Mouse (Mus musculus): ENCODE results near the gene G0s2.
"Not testable (repeated sequence)": the region's sequence is repeated elsewhere in the genome, so short reads cannot be mapped to it uniquely, and the experiment has no call there.

The G0s2 gene

DNA sequence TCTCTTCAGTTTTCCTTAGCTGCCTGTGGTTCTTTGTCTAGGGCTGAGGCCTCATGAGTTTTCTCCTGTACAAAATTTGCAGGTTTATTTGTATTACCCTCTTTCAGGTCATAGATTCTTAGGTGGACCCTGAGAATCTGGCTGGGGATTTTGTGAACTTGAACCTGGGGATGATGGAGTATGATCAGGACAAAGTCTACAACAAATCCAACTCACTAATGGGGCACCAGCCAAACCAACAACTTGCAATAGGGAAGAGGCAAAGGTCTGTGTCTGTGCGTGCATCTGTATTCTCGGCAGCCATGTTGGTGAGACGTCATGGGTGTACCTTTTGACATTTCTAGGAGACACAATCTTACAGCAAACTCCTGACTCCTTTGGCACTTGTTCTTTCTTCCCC, 16.1 kb upstream of the G0s2 start:
- DNase-seq (ENCODE audit: low read depth, low spot score) = no peak

DNA sequence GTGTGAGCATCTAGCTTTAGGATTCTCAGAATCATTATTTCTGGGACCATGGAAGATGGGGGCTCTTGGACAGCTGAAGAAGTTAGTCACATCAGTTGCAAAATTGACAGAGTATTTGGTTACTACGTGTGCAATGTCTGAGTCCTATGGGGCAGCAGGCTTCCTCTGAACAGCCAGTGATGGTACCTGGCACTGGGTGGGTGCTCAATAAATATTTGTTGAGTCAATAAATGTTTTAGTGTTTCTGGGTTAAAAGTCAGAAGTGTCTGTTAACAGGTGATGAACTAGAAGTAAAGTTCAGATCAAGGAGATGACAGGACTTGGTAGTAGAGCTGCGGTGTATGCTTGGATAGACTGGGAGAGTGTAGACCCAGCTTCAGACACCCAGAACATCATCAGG, 14.6 kb upstream of the G0s2 start:
- DNase-seq (ENCODE audit: low read depth, low spot score) = no peak

DNA sequence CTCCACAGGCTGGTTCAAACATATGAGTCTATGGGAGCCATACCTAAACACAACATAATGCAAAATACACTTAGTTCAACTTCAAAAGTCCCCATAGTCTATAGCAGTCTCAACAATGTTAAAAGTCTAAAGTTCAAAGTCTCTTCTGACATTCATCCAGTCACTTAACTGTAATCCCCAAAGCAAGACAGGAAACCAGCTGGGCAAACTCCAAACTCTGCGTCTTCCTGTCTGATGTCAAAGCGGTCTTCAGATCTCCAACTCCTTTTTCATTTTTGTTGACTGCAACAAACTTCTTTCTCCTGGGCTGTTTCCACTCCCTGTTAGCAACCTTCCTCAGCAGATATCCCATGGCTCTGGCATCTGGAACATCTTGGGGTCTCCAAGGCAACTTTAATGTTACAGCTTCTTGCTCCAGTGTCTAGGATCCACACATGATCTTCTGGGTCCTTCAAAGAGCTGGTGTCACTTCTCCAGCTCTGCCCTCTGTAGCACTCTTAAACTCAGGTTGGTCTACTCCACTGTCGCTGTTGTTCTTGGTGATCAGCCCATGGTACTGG, 12.8 kb upstream of the G0s2 start:
- DNase-seq (ENCODE audit: low read depth, low spot score) = not testable (repeated sequence)

DNA sequence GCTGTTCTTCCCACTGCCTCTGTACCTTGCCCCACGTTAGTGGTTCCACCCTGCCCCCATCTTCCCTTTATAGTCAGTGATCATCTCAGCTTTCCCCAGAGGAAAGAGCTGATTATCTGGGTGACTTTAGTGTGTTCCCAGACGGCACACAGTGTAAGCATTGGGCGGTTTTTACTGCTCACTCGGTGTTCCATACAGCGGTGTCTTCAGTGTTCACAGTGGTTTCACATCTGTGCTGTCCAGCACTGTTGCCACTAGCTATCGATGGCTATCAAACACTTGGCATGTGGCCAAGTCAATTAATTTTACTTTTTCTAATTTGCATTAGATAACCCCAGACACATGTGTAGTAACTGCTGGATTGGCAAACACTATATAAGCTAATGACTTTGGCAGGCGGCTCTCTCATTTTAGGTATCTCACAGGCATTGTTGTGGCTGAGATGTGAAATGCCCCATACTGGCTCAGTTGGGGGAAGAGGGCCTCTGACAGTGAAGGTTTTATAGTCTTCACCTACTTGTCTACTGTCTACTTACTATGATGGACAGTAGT, 11.3 kb upstream of the G0s2 start:
- DNase-seq (ENCODE audit: low read depth, low spot score) = no peak

DNA sequence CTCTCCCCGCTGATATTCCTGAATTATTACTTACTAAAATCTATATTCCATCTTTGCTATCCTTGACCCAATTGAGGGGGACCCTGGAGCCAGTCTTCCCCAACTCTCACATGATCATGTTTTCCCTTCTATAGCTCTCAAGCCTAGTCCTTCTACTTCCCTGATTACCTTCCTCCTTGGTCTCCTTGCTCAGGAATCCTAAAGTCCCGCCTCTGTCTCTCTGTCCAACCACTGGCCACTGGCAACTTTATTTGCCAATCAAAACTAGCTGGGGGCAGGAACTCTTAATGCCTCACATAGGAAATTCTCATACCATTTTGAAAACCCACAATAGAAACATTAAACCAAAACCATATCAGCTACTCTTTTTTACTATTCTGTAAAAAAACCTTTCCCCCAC, 8.3 kb upstream of the G0s2 start:
- DNase-seq (ENCODE audit: low read depth, low spot score) = no peak

DNA sequence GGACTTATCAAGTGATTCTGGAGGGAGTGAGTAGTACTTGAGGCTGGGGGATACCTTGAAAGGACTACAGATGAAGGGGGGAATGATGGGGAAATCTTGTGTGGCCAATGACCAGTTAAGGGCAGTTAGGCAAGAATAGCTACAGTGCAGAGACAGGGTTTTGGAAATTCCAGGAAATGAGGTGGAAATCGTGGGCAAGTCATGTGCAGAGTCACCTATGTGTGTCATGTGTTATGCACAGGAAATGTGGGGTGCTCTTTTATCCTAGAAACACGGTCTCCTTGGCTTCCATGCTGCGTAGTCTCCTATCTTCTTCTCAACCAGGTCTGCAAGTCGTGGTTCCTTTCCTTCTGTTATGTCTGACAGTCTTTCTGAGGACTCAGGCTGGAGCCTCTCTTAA, 6.5 kb upstream of the G0s2 start:
- DNase-seq (ENCODE audit: low read depth, low spot score) = no peak

DNA sequence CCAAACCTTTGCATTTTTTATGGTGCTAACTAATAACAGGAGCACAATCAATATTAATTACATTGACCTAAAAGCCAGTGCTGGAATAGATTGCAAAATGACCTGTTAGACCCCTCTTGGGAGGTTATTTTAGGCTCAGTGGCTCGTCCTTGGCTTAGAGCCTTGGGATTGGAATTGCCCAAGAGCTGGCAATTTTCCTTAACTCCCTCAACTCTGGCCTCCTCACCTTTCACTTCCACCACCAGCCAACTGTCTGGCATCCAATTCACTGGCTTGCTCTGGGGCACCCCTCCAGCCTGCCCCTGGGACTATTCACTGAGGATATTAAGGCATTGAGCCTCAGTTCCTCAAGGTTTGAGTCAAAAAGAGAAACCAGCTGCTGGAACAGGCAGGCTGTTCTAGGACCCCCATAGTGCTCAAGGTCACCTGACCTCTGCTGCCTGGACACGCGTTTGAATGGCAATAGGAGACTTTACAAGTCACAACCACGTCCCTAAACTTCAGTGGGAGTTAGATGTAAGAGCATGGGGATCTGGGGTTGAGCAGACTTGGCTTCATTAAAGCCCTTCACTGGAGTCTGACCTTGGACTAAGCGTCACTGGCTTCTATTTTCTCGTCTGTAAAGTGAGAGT, 5.5 kb upstream of the G0s2 start:
- DNase-seq (ENCODE audit: low read depth, low spot score) = no peak

DNA sequence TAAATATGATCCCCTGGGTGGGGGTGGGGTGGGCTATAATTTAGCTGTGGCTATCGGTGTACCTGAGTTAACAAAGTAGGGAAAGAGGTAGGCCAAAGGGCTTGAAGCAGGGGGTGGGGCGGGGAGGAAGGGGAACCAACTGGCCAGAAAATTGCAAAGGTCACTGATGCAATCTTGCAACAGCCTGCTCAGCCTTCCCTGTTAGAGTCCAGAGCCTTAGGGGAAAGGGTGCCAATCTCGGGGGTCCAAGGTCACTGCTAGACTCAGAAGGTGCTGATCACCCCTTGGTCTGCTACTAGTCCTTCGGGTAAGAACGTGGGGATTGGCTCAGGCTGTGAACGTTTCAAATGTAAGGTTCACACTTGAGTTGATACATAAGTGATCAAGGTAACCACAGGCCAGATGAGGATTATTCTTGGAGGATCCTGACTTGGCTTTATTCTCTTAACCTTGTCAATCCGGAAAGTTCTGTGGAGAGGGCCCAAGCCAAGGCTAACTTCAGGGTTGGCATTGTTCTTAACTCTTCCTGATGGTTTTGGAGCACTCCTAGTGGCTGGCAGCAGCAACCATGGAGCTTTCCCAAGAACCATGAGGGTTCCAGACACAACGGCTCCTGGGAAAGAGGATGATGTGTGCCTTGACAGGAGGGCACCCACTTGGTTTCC, 1.5 kb upstream of the G0s2 start:
- DNase-seq (ENCODE audit: low read depth, low spot score) = no peak

DNA sequence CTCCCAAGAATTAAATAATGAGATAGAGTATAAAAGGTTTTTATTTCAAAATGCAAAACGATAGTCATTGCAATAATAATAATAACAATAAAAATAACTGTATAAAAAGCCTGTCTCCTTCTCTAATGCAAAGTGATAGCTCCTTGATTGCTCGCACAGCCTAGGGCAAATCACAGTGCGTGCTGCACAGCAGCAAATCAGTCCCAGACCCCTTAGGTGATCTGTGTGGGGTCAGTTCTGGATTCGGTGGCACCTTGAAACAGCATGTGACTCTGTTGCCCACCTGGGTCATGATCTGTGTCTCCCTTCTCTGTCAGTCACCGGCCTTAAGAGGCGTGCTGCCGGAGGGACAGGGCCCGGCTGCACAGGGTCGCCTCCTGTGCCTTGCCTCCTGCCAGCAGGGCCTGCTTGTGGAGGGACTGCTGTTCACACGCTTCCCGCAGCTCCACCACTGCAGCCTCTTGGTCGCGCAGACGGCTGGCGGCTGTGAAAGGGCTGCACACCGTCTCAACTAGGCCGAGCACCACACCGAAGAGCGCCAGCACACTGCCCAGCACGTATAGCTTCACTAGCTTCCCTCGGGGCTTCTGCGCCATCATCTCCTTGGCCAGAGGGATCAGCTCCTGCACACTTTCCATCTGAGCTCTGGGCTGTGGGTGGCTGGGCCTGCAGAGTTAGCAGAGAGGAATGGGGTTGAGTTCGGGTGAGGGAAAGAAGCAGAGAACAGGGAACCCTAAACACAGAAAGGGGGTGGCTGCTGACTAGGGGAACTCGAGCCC, 691 bp downstream of the G0s2 start:
- DNase-seq (ENCODE audit: low read depth, low spot score) = no peak

DNA sequence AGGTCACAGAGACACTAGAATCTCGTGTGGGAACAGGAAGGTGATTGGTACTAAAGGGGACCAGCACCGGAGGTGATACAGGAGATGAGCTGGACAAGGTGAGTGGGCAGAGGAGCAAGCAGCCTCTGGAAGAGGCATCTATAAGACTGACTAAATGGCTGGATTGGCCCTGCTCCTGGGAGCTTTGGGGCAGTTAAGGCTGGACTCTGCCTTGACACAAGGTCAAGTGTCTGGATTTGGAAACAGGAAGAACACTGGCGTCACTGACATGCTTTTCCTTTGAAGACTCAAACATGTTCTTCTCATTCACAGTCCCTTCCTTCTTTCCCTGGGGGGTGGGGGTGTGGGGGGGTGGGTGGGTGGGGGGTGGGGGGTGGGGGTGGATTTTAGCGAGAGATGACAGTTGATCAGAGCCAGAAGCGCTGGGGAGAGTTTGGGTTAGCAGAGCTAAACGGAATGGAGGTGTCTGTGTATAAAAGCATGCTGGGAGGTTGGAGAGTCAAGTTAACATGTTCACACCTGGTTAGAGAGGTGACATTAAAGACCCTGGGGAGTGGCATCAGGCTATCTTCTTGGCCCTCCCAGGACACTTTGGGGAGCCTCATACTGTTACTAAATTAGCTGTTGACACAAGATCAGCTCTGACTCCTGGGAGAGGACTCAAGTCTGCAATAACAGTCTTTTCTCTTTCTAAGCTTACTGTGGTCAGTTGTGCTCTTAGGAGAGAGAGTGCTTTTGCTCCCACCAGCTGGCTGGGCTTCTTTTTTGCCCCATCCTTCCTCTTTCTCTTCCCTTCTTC, 1.9 kb downstream of the G0s2 start:
- no peak for DNase-seq (ENCODE audit: low read depth, low spot score)

DNA sequence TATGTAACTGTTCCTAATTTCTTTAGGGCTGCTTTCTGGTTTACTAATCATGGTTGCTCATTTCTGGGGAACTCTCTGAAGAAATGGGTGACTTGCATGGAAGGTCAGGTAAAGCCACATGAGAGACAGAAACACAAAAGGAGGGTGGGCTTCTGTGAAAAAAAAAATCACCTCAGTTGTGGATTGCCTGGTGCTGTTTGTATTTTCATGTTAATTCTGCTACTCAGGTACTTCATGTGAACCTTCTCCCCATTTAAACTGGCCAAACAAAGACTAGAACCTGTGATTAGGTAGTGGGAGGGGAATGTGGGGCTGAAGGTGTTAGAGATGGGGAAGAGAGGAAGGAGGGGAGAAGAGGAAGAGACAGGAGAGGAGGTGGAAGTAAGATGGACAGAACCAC, 7.3 kb downstream of the G0s2 start:
- DNase-seq (ENCODE audit: low read depth, low spot score) = no peak

DNA sequence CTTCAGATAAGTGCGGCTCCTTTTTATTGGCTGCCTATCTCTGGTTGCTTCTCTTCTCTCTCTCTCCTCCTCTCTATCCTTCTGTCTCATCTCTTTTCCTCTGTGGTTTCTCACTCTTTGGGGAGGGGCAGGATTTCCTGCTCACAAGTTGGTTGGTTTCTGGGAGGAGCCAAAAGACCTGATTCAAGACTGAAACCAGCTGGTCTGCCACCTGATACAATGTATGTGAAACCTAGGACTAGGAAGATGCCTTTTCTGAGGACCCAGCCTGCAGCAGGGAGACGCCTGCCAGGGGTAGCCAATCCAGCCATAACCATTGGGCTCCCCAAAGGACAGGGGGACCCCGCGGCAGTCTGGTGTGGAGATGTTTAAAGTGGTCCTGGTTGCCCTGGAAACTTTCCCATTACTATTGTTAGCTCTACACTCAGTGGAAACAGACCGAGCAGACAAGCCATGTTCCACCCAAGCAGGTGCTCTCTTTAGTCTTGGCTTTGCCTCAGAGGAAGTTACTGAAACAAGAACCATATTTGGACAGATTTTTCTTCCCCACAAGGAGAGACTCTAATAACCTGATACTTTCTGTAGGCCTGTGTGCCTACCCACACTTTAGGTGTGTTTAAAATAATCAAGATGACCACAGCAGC, 8.9 kb downstream of the G0s2 start, which contains the start of gene Hsd11b1:
Gene Hsd11b1, minus strand, starts transcription at position 121 of the 644 bp plus-strand sequence.
- no peak for DNase-seq (ENCODE audit: low read depth, low spot score)

DNA sequence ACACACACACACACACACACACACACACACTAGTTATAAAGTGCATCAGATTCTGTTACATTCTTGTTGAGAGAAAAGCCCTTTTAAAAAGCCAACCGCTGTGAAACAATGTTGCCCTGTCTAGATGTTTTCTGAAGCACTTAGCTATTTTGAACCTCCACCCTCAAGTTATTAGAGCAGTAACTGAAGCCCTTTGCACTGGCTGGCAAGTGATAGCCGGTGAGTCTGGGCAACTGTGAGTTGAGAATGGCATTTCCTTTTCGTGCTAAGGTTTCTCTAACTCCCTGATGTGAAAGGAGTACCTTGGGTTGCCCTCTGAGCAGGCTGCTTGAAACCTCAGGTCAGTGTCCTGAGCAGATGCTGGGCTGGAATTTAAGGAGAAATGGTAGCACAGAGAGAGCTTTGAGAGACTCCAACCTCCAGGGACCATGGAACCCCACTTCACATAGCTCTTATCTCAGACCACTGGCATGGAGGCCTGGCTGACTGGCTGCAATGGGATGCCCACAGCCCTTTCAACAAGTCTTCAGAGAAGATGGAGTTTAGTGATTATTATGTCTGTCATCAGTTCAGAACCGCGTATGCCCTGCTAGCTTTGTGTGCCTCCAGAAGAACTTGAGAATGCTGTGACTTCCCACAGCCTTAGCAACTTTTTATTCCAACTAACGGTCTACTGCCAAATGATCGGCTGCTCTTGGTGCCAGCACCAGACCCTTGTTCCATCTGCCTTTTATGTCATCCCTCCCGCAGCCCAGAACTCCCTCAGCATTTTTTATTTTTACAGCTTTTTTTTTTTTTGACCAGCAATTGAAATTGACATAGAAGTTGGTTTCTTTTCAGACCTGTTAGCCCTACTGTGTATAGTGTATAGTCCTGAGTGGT, 9.8 kb downstream of the G0s2 start:
- DNase-seq (ENCODE audit: low read depth, low spot score) = no peak

DNA sequence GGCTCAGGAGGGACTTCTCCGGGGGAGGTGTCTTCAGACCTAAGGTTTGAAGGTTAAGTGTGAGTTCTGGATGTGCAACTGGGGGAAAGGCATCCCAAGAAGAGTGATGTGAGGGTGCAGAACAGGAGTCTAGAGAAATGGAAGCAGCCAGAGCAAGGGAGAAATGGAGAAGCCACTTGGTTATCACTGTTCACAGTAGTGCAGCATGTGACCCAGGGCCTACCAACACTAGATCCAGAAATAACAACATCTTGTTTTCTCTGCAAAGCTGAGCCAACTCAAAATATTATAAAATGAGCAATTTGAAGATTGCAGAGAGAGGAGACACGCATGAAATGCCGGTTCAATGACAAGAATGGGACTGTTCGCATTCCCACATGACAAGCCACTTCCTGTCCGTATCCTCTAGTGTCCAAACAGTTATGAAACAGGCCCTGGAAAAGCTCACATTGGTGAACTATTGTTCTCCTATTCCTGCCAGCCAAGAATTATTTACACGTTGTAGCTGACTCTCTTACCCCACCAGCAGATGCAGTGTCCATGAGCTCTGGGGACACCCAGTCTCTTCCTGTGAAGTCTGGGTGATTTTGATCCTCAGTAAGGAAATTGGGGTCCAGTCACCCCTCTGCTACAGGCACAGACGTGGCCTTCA, 11.0 kb downstream of the G0s2 start:
- DNase-seq (ENCODE audit: low read depth, low spot score) = no peak

DNA sequence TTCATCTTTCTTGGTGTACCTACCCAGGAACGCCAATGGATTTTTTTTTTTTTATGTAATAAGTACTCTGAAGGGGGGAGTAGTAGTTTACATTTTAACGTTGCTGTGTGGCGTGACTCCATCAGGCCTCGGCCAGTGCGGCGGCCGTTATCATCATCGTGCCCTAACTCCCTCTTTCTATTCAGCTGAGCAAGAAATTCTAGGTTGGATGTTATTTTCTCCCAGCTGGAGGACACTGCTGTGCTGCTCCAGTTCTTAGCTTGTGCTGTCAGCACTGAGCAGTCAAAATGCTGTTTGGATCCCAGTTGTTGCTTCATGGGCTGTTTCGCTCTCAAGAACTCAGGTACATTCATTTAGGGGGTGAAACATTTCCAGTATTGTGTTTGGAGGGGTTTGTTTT, 13.5 kb downstream of the G0s2 start:
- DNase-seq (ENCODE audit: low read depth, low spot score) = no peak

DNA sequence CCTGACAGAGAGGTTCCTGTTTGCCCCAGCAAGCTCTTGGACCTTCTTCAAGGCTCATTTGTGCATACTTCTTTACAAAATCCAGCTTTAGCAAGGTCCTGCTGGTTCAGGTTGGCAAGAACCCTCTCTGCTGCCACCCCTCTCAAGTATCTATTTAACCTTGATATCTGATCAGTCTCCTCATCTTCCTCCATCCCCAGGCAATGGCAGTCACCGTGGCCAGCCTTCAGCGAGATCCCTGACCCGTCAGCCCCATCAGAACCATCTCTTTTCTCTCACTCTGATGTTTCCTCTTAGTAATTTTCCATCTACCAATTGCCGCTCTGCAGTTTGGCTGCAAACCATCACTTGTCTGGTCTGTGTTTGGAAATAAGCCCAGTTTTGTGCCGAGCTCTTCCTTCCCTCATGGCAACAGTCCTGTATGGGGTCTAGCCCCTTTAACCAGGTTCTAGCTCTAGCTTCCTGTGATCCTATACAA, 16.4 kb downstream of the G0s2 start:
- no peak for DNase-seq (ENCODE audit: low read depth, low spot score)

DNA sequence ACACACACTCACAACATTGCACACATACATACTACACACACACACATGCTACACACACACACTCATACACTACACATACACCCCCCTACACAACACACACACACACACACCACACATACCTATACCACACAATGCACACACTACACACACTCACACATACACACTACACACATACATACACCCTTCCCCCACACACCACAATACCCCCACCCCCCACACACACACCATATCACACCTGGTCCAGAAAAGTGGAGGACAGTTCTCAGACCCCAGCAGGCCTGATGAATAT, 16.8 kb downstream of the G0s2 start:
- no peak for DNase-seq (ENCODE audit: low read depth, low spot score)

DNA sequence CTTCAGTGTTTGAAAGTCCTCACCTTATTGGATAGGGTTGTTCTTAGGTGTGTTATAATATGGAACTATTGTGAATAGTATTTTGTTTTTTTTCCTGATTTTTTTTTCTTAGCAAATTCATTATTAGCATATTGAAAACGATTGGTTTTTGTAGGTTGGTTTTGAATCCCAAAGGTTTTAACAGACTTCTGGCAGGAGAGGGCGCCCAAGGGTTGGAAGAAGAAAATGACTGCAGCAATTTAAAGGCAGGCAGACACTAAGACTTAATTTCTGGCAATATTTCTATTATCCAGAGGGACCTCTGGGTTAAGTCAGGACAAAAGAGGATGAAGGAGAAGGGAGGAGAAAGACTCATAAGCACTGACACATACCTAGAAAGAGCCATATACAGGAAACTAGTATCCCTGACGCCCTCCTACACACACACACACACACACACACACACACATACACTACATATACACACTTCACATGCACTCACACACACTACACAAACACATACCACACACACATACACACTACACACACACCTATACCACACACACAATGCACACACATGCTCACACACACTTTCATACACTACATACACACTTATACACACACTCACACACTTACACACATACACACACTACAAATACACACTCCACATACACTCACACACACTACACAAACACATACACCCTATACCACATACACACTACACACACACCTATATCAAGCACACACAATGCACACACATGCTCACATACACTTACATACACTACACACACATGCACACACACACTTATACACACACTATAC, 17.3 kb downstream of the G0s2 start:
- no peak for DNase-seq (ENCODE audit: low read depth, low spot score)

DNA sequence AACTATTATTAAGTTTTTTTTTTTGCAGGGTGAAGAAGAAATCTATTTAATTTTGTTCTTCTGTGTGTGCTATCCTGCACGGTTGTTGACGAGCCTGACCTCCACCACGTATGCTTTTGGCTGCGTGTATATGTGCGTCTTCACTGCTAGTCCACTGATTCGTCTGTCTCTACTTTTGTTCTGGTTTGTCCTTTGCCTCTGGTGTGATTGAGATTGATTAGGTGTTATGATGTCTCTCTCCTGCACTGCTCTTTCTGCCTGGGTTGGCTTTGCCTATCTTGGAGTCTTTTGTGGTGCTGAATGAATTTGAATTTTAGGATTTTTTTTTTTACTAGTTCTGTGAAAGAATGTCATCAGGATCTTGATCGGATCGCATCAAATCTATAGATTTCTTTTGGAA, 18.0 kb downstream of the G0s2 start:
- no peak for DNase-seq (ENCODE audit: low read depth, low spot score)
